Mouse (Mus musculus) liver, postnatal 0 days (tissue): ENCODE data around the gene Mrpl47.
"Not testable (repeated sequence)": the region's sequence is repeated elsewhere in the genome, so short reads cannot be mapped to it uniquely, and the experiment has no call there.

Source experiments
- CTCF ChIP-seq: sonication (generic); IDR thresholded peaks from 2 replicates; pipeline ENCODE4 v1.5.1; 2016; ENCODE audit warnings: antibody characterized with exemption, low read depth
- EP300 ChIP-seq: IDR thresholded peaks from 2 replicates; pipeline ENCODE4 v1.6.1; 2016; ENCODE audit warnings: antibody characterized with exemption, low read depth, mild to moderate bottlenecking

DNA sequence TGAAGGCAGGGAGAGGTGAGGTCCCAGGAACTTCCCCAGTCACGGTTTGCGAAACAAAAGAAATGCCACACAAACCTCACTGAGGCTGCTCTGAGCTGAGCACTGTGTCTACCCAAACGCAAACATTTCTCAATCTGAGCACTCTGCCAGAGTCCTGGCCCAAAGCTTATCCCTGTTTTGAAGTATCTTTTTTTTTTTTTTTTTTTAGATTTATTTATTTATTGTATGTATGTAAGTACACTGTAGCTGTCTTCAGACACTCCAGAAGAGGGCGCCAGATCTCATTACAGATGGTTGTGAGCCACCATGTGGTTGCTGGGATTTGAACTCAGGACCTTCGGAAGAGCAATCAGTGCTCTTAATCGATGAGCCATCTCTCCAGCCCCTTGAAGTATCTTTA, 33.4 kb downstream of the Mrpl47 start:
- not testable (repeated sequence) for TF ChIP-seq CTCF, EP300
